Mouse (Mus musculus) heart, adult 18-20 months (tissue): ENCODE data around the gene Cyp2c39. TPM values are rescaled to one million over a fixed set of nuclear protein-coding genes. Genes with fewer than 3 reads are reported as not detected.
"Not testable (repeated sequence)": the region's sequence is repeated elsewhere in the genome, so short reads cannot be mapped to it uniquely, and the experiment has no call there.

ENCODE experiments used
- DNase-seq, 2 experiments: peaks; one replicate each; pipeline ENCODE4 v3.0.0; 2021 to 2022; ENCODE audit warnings: mixed read lengths in 1 of 2
- long read RNA-seq, 2 experiments: library from polyadenylated mRNA; stranded (forward); transcript quantifications; one replicate each; pipeline ENCODE4 v2.0.0; 2021
- total RNA-seq, 2 experiments: library from RNA; stranded (reverse); gene quantifications; 2 replicates each; pipeline ENCODE4 v1.2.3; 2021

Gene Cyp2c39
- not detected for total RNA-seq
- long read RNA-seq, experiment 1, result 0 reads
- long read RNA-seq, experiment 2, result 0 reads

DNA sequence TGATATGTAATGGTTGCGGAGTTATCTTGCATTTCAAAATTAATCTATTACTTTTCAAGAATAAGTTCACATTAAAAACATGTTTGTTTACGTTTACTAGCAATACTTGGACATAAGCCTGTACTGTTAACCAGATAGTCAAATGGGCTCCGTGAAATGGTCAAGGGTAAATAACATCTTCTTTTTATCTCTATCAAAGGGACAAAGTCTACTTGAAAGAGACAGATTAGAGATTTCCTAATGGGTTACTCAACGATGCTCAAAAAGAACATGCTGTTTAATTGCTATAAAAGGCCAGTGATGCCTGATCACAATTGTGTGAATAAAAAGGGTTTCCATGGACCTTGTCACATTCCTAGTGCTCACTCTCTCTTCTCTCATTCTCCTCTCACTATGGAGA, at the start of gene Cyp2c39:
Cyp2c39 (plus strand) TSS at position 329 of the 400 bp plus-strand sequence.
- DNase-seq, result no peak

DNA sequence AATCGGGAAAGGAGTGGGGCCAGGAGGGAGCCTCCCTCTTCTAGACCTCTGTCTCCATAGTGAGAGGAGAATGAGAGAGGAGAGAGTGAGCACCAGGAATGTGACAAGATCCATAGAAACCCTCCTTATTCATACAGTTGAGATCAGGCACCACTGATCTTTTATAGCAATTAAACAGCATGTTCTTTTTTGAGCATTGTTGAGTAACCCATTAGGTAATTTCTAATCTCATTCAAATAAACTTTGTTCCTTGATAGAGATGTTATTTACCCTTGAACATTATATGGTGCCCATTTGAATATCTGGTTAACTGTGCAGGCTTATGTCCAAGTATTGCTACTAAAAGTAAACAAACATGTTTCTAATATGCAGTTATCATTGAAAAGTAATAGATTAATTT, 47.7 kb upstream of the Cyp2c39 start, which contains the start of gene Cyp2c38:
Cyp2c38 (minus strand) TSS at position 135 of the 400 bp plus-strand sequence.
- DNase-seq, result no peak

DNA sequence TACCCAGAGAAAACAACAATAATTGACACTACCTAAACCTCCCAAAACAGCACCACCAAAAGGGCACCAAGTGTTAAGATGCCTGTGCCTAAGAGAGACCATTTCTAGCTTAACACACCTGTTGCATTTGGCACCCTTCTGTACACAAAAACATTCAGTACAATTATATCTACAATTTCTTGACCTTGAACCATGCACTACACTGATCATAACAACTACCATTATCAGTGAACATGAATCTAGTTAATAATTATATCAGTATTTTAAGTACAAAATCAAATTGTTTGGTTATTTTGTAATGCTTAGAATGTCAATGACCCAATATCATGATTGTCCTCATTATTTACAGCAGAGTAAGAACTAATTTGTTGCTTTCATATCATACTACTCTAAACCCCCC, 46.7 kb upstream of the Cyp2c39 start:
- no peak for DNase-seq

DNA sequence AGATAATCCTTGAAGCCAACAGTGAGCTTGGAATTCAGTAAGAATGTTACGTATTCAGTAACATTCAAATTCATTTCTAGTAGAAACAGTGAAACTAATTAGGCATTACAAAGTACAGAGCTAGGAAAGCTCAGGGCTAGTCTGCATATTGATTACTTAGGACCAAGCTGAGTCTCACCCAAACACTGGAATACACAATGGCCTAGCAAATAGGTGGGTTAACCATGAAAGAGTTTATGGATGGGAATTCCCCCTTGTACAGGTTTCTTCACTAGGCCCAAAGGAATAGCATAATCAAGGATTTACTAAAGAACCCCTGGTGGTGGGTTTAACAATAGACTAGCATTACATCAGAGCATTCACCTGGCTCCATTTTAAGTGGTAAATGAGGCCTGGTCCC, 26.7 kb upstream of the Cyp2c39 start:
- not testable (repeated sequence) for DNase-seq

DNA sequence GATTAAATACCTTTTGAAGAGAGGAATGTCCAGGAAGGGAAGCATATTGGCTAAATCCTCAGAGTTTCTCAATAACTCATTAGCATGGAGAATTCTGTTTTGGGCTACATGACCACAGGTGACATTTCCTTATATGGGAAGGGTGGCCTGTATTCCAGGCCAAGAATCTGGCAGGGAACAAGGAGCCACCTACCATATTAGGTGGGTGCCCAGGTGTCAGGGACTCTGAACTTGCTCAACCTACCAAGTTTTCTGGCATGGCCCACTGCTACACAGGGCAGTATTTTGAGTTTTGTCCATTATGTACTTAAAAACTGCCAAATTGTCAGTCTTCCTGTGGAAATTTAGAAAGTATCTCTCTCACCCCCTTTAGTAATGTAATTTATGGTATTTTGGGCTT, 4.3 kb upstream of the Cyp2c39 start:
- no peak for DNase-seq

DNA sequence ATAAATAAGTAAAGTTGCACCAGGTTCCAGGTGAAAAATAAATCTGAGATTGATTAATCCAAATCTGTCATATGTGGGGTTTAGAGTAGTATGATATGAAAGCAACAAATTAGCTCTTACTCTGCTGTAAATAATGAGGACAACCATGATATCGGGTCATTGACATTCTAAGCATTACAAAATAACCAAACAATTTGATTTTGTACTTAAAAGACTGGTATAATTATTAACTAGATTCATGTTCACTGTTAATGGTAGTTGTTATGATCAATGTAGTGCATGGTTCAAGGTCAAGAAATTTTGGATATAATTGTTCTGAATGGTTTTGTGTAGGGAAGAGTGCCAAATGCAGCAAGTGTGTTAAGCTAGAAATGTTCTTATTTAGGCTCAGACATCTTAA, 1.1 kb upstream of the Cyp2c39 start:
- no peak for DNase-seq

Other genes with a start within 250 kb of the Cyp2c39 start
- not detected for gene Cyp2c29, start 241.5 kb upstream of the Cyp2c39 start, total RNA-seq
- not detected for gene Cyp2c38, start 47.8 kb upstream of the Cyp2c39 start, total RNA-seq
- gene Cyp2c67, start 138.2 kb downstream of the Cyp2c39 start, total RNA-seq, result not detected
- gene Cyp2c68, start 230.2 kb downstream of the Cyp2c39 start, total RNA-seq, result not detected